Mouse (Mus musculus) heart, postnatal 36 days (tissue): Measurements from ENCODE around the gene Carhsp1. TPM values are rescaled to one million over a fixed set of nuclear protein-coding genes. Genes with fewer than 3 reads are reported as not detected.

Experiments used
- DNase-seq, 2 experiments: peaks; one replicate each; pipeline ENCODE4 v3.0.0; 2021 to 2022
- intact Hi-C: fragments of 180-260 bp; cut with DNase I; formaldehyde crosslinking; loops from one replicate; pipeline ENCODE4 v1.15.1; 2025
- total RNA-seq, 2 experiments: library from RNA; stranded (reverse); gene quantifications; 2 replicates each; pipeline ENCODE4 v1.2.3; 2021

Gene Carhsp1
- 10 to 100 TPM; 16.9 to 18.0 TPM for total RNA-seq

DNA sequence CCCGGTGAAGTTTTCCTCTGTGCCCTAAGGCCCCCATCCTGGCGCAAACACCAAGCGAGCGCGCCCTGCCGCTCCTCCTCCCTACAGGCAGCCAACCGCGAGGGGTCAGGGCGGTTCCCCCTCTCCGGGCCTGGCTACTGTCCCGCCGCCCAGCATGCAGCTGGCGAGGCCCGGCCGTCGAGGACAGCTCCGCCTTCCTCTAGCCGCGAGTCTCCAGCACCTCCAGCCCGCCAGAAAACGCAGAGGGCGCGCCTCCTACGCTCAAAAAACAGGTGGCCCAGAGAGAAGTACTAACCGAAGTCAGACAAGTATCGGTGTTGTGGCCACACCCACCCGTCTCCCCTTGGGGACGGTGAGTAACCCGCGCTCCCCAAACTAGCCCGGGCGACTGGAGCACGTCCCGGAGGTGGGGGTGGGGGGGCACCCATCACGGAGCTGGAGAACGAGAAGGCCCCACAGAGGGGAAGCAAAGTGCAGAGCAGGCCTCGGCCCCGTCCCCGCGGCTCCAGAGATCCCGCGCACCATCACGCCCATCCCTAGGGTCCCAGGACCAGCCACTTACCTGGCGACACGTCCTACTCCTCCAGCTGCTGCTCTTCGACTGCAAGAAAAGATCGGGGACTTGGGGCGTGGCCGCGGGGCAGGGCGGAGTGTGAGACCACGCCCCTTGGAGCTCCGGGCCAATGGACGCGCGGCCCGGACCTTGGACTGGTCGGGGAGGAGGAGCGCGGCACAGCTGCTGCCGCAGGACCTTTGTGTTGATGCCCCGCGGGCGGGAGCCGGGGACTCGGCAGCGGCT is at the start of gene Carhsp1:
Gene Carhsp1, minus strand, starts transcription at position 605 of the 799 bp plus-strand sequence.
- intact Hi-C loops: no loop called here
- DNase-seq: peak; percentile 94 to 95

GRCm38 (mm10) chr16:8720447-8720846 is 48.5 kb upstream of the Carhsp1 start:
- DNase-seq: no peak
- intact Hi-C loops: no loop called here

DNA sequence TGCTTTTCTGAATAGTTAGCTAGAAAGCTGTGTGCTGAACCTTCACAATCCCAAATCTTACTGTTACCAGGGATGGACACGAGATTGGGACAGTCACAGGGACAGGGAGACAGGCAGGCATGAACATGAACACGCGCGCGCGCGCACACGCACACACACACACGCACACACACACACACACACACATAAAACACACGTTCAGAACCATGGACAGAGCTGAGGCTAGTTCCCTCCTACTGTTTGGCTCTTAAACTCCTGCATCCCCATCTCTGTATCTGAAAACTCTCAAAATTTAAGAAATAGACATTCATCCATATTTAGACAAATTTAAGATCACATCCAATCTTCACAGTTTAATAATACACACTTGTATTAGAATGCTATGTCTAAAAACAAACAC is 45.8 kb upstream of the Carhsp1 start:
- no peak for DNase-seq
- intact Hi-C loops: no loop called here

- DNase-seq: no peak
- intact Hi-C loops: no loop called here
Observed at GRCm38 (mm10) chr16:8716300-8716699, 44.3 kb upstream of the Carhsp1 start.

DNA sequence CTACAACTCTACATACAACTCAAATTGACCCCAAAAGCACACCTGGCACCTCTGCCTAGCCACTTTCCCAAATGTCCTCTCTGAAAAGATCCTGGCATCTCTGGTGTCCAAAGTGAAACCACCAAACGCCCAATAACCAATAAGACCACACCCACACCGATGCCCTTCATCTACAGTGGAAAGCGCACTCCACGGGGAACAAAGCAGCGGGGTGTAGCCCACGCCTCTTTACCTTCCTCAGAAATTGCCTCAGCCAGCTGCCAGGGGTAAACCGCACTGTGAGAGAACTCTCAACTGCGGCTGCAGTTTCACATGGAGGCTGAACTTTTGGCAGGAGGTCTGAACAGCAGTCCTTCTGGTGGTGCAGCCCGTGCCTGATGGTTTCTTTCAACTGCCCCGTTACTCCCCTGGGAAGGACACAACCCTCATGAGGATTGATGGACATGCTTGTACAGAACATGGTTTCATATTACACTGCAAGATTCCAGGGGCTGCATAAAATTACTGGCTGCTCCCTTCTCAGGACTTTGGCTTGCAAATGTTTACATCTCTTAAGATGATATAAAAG is 43.6 kb upstream of the Carhsp1 start:
- peak; percentile 31 for DNase-seq
- intact Hi-C loops: no loop called here

GRCm38 (mm10) chr16:8714851-8715250 is 42.9 kb upstream of the Carhsp1 start:
- no peak for DNase-seq
- intact Hi-C loops: no loop called here

GRCm38 (mm10) chr16:8711998-8712397 is 40.0 kb upstream of the Carhsp1 start:
- intact Hi-C loops: no loop called here
- no peak for DNase-seq

- intact Hi-C loops: no loop called here
- no peak for DNase-seq
Observed at GRCm38 (mm10) chr16:8700586-8700985, 28.6 kb upstream of the Carhsp1 start.

- no peak for DNase-seq
- intact Hi-C loops: no loop called here
Observed at GRCm38 (mm10) chr16:8699556-8699955, 27.6 kb upstream of the Carhsp1 start.

GRCm38 (mm10) chr16:8691206-8691605 is 19.3 kb upstream of the Carhsp1 start:
- intact Hi-C loops: no loop called here
- DNase-seq: no peak

DNA sequence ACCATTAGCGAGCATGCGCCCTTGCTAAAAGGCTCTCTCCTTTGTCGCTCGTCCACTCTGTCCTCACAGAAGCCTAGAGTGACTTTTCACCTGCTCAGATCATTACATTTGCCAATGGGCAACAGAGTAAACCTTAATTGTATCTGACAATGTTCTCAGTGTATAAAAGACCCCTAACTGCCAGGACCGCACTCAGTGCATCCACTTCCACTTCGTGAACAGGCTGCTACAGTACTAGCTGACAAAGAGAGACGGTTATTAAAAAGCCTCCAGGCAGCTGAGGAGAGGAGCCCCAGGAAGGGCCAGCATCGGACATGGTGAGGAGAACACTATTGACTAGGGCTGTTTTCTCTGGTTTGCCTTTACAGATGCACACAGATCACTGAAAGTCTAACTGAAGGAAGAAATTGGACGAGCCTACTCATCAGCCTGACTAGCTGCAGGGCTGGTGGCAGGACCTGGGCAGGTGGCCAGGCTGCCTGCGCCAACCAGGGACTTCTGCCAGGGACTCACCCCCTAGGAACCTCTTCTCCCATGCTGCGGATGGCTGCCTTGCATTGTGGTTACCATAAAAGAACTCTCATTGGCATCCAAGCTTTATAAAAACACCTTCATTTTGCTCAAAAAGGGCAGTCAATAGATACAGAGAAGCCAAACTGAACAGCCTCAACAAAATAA is 18.2 kb upstream of the Carhsp1 start:
- DNase-seq: peak; percentile 34 to 53
- intact Hi-C loops: no loop called here

GRCm38 (mm10) chr16:8687559-8688112 is 15.7 kb upstream of the Carhsp1 start:
- intact Hi-C loops: no loop called here
- no peak for DNase-seq

- no peak for DNase-seq
- intact Hi-C loops: loop anchor here (1.0 kb wide), 2 partner anchors 82 to 182 kb away; no protein-coding TSS in a partner anchor
Observed at GRCm38 (mm10) chr16:8686871-8687535, 15.0 kb upstream of the Carhsp1 start.

DNA sequence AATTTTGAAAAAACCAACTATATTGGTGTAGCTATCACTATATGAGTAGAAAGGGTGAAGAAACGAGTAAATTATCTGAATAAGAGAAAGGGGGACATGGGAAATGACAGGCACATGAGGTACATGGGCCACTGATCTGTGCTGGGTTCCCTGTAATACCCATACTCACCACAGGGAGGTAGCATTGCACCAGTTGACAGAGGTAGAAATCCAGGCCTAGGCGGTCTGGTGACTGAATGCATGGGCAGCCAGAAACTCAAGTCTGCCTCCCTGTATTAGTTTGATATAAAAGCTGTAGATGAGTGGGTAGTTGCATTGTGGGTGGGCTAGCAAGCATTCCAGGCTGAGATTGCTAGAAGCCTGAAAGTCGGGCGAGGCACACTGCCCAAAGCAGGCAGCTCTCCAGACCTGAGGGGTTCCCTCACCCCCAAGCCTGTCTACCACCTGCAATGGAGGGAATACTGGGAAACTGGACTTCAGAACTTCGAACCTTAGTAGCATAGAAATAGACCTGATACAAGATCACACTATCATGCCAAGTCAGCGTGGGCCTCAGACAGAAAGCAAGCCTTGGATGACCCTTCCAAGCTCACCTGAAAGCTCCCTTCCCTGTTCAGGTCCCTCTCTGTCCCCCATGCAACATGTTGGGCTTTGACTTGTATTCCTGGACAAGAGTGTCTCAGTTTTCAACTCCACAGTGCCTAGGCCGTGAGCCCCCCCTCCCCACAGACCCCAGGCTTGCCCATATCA is 14.3 kb upstream of the Carhsp1 start:
- peak; percentile 80 for DNase-seq
- intact Hi-C loops: loop anchor here (1.0 kb wide), 2 partner anchors 83 to 183 kb away; no protein-coding TSS in a partner anchor

GRCm38 (mm10) chr16:8685087-8685486 is 13.1 kb upstream of the Carhsp1 start:
- intact Hi-C loops: no loop called here
- DNase-seq: no peak

- DNase-seq: no peak
- intact Hi-C loops: no loop called here
Observed at GRCm38 (mm10) chr16:8680470-8680869, 8.5 kb upstream of the Carhsp1 start, which contains the start of gene Gm5767. TSS of gene Gm5767 (plus strand) at chr16:8680770.

GRCm38 (mm10) chr16:8679780-8680179 is 7.8 kb upstream of the Carhsp1 start:
- DNase-seq: no peak
- intact Hi-C loops: no loop called here

- intact Hi-C loops: no loop called here
- DNase-seq: no peak
Observed at GRCm38 (mm10) chr16:8678676-8679075, 6.7 kb upstream of the Carhsp1 start.

GRCm38 (mm10) chr16:8678035-8678434 is 6.1 kb upstream of the Carhsp1 start:
- intact Hi-C loops: no loop called here

GRCm38 (mm10) chr16:8676800-8677199 is 4.8 kb upstream of the Carhsp1 start:
- intact Hi-C loops: loop anchor here (1.0 kb wide), 1 partner anchor 264 kb away; no protein-coding TSS in a partner anchor
- DNase-seq: peak in 1 of 2 experiments; percentile 51

More at GRCm38 (mm10) chr16:8678035-8678434, 6.1 kb upstream of the Carhsp1 start:
- no peak for DNase-seq
